Mouse (Mus musculus) liver, adult 2 months (tissue): Measurements from ENCODE around the gene Cd99l2. TPM values are rescaled to one million over a fixed set of nuclear protein-coding genes. Genes with fewer than 3 reads are reported as not detected.
A peak's percentile ranks its signal among the peaks of the same experiment; 100 is the strongest.

ENCODE experiments used
- DNase-seq: peaks from one replicate; pipeline ENCODE4 v3.0.0-alpha.2; 2011; ENCODE audit warnings: low read depth, low spot score; ENCODE audit errors: extremely low read depth
- H3K27ac ChIP-seq: fragments of 200-500 bp; replicated peaks from 2 replicates; pipeline ENCODE4 v1.5.1; 2012; ENCODE audit warnings: low read depth, mild to moderate bottlenecking, control low read depth, inconsistent platforms, low read length; ENCODE audit not compliant: insufficient read depth
- H3K27me3 ChIP-seq: fragments of 200-500 bp; 2 replicates; pipeline ENCODE4 v1.6.1; 2012; ENCODE audit warnings: mild to moderate bottlenecking, moderate library complexity, low read length, inconsistent platforms; ENCODE audit not compliant: control insufficient read depth, insufficient read depth
- H3K36me3 ChIP-seq: fragments of 200-500 bp; 2 replicates; pipeline ENCODE4 v1.6.1; 2012; ENCODE audit warnings: low read length, inconsistent platforms; ENCODE audit not compliant: control insufficient read depth, insufficient read depth
- H3K4me1 ChIP-seq: fragments of 200-500 bp; 2 replicates; pipeline ENCODE4 v1.6.1; 2011; ENCODE audit warnings: low read length; ENCODE audit not compliant: control insufficient read depth, insufficient read depth
- H3K4me3 ChIP-seq: fragments of 200-500 bp; 2 replicates; pipeline ENCODE4 v1.5.1; 2011; ENCODE audit warnings: low read depth, mild to moderate bottlenecking, control low read depth, low read length, moderate library complexity; ENCODE audit not compliant: insufficient read depth
- H3K79me2 ChIP-seq: fragments of 200-500 bp; 2 replicates; pipeline ENCODE4 v1.6.1; 2012; ENCODE audit warnings: inconsistent platforms, mild to moderate bottlenecking, low read length, moderate library complexity; ENCODE audit not compliant: control insufficient read depth, insufficient read depth
- H3K9ac ChIP-seq: fragments of 200-500 bp; 2 replicates; pipeline ENCODE4 v1.6.1; 2012; ENCODE audit warnings: low read depth, mild to moderate bottlenecking, control low read depth, inconsistent platforms, low read length
- CTCF ChIP-seq: fragments of 200-500 bp; IDR thresholded peaks from 2 replicates; pipeline ENCODE4 v1.5.1; 2011; ENCODE audit warnings: low read depth, low read length, control low read depth
- POLR2A ChIP-seq: fragments of 200-500 bp; IDR thresholded peaks from 2 replicates; pipeline ENCODE4 v1.6.1; 2011; ENCODE audit warnings: low read length, control low read depth; ENCODE audit not compliant: insufficient read depth; ENCODE audit errors: extremely low read depth
- WGBS: fragments of 180-500 bp; shearing (Covaris S2); methylation state at CpG from one replicate; pipeline ENCODE4 v1.1.7; 2018; 5-methylcytosine and 5-hydroxymethylcytosine counted together
- polyA plus RNA-seq: library from polyadenylated mRNA; depleted of rRNA; stranded (reverse); fragments of >200 nt; gene quantifications from 2 replicates; pipeline ENCODE4 v1.2.3, GENCODE M21; 2012
- total RNA-seq: library from RNA; depleted of rRNA; stranded (reverse); fragments of >200 nt; gene quantifications from 2 replicates; pipeline ENCODE4 v1.2.3, GENCODE M21; 2014

Gene Cd99l2
- total and polyA plus RNA-seq, 2 experiments: 10.0 to 18.2 TPM

DNA sequence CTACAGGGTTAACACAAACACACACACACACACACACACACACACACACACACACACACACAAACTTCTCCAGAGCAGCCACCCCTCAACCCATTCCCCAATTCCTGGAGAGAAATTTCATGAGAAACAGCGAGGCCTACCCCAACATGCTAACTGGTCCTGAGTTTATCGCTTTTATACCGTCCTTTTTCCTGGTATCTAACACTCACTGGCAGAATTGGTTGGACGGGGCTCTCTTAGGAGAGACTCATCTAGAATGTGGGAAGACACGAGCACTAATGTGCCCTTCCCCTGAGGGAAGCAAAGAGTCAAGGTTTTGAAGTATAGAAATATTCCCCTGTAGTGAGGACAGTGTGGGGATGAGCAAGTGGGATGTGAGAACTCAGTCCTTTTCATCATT is 61.7 kb downstream of the Cd99l2 start:
- no peaks in the 10 kb centered on the region for H3K79me2 ChIP-seq
- 94% methylated on average over 5 of the region's 5 CpGs for WGBS
- no peaks in the 10 kb centered on the region for H3K27me3 ChIP-seq
- H3K27ac ChIP-seq: no peak overlapping the region
- H3K9ac ChIP-seq: no peak overlapping the region
- DNase-seq: no peak
- TF ChIP-seq CTCF (no peak), POLR2A (no peak)
- no peaks in the 10 kb centered on the region for H3K36me3 ChIP-seq
- H3K4me3 ChIP-seq: no peak overlapping the region
- H3K4me1 ChIP-seq: no peaks in the 10 kb centered on the region

- no peak for TF ChIP-seq CTCF
- TF ChIP-seq POLR2A: no peak
- H3K4me3 ChIP-seq: no peak overlapping the region
- H3K36me3 ChIP-seq: no peaks in the 10 kb centered on the region
- no peaks in the 10 kb centered on the region for H3K79me2 ChIP-seq
- no peak for DNase-seq
- H3K27ac ChIP-seq: no peak overlapping the region
- H3K4me1 ChIP-seq: no peaks in the 10 kb centered on the region
- H3K27me3 ChIP-seq: no peaks in the 10 kb centered on the region
- H3K9ac ChIP-seq: no peak overlapping the region
These were observed 65.2 kb downstream of the Cd99l2 start for GRCm38 (mm10) chrX:71427491-71427890.

DNA sequence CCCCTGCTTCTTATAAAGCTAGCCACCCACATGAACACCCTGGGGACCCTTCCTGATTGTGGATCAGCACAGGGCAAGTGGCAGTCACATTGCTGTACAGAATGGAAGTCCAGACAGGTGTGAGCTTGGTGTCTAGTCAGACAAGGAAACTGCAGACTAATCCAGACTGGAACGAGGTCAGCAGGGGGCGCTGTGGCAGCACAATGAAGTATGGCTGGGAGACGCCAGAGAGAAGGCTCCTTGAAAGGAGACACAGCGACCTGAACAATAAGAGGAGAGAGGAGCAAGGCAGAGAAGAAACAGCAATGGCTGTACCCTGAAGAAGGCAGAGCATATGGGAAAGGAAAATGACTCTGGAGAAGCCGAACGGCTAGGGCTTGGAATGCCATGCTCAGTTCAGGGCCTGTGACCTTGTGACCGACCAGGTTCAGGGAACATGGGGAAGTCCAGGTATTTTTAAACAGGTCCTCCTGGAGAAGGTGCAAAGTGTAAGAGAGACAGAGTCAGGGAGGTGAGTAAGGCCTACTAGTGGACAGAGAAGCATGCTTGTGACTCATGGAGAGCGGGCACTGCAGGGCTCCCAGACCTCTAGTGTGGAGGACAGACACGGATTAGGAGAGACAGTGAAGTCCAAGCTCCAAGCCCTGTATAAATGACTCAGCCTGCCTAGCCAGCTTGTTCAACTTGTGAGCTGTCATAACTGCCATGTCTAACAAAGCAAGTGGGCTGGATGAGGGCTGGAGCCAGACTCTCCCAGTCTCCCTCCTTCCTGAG is 66.7 kb downstream of the Cd99l2 start:
- H3K4me1 ChIP-seq: no peaks in the 10 kb centered on the region
- no peak overlapping the region for H3K27ac ChIP-seq
- peak; percentile 39 for DNase-seq
- H3K79me2 ChIP-seq: no peaks in the 10 kb centered on the region
- H3K4me3 ChIP-seq: no peak overlapping the region
- H3K36me3 ChIP-seq: no peaks in the 10 kb centered on the region; the same call in 1 of the 2 replicates
- WGBS: 31% methylated on average over 9 of the region's 9 CpGs
- H3K9ac ChIP-seq: no peak overlapping the region
- TF ChIP-seq POLR2A (no peak), CTCF (peak; percentile 88)
- no peaks in the 10 kb centered on the region for H3K27me3 ChIP-seq

DNA sequence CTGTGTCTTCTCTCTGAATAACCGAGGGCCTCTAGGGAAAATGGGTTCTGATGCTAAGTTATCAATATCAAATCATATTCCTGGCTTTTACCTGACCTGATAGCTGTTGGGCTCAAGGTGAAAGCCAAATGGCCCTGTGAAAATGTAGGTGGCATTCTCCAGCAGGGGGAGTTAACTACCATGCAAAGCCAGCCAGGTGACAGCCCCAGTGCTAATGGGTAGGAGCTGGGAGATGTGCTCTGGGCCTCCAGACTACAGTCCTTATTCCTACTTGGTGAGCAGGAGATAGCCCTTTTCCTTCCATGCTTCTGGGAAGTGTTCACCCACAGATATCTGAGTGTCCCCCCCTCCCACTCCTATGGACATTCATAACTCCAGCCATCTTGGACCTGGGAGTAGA is 67.8 kb downstream of the Cd99l2 start:
- Histone ChIP-seq H3K36me3 (peaks cover 2% of the 10 kb centered on the region), H3K27ac (no peak overlapping the region), H3K4me1 (no peaks in the 10 kb centered on the region), H3K79me2 (no peaks in the 10 kb centered on the region), H3K4me3 (no peak overlapping the region), H3K9ac (no peak overlapping the region), H3K27me3 (no peaks in the 10 kb centered on the region)
- WGBS: 86% methylated on average over 1 of the region's 1 CpGs
- DNase-seq: no peak
- TF ChIP-seq CTCF (peak; percentile 25; the same call in 1 of the 2 replicates), POLR2A (no peak)

DNA sequence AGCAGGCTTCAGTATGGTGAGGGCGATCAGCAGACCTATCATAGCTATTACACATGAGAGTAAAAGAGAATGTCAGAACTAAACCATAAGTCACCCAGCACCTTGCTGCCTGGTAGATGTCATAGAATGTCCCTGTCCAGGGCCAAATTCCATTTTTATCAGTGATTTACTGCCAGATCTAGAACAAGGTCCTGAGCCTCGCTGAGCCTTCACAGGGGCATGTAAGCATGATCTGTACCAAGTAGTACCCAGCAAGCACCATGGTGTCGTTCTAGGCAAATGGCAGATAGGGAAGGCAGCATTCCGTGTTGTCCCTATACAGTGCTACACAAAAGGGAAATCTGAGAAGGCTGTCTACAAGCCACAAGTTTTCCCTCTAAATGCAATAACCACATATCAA is 79.0 kb downstream of the Cd99l2 start:
- H3K79me2 ChIP-seq: no peaks in the 10 kb centered on the region
- H3K36me3 ChIP-seq: peaks cover 11% of the 10 kb centered on the region; the same call in 1 of the 2 replicates
- no peak overlapping the region for H3K4me3 ChIP-seq
- no peak overlapping the region for H3K27ac ChIP-seq
- 97% methylated on average over 4 of the region's 4 CpGs for WGBS
- no peak for TF ChIP-seq CTCF
- TF ChIP-seq POLR2A: no peak
- no peak overlapping the region for H3K9ac ChIP-seq
- no peaks in the 10 kb centered on the region for H3K4me1 ChIP-seq
- no peak for DNase-seq
- no peaks in the 10 kb centered on the region for H3K27me3 ChIP-seq

DNA sequence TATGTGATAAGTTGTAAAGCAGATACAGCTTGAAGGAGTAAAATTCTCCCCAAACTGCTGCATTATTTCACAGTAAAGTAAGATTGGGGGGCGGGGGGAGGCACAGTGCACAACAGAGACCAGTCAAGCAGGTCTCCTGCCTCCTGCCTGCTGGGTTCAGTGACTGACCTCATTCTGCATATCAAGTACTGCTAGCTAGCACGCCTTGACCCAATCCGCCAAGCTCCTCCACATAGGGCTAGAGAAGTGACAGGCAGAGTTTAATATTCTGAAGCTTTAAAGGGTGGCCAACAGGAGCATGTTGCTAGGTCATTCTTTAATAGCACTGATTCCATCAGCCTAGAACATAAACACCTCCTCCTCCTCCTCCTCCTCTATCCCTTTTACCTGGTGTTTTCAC is 79.9 kb downstream of the Cd99l2 start:
- H3K4me3 ChIP-seq: no peak overlapping the region
- no peaks in the 10 kb centered on the region for H3K27me3 ChIP-seq
- H3K36me3 ChIP-seq: peaks cover 11% of the 10 kb centered on the region; the same call in 1 of the 2 replicates
- no peak for DNase-seq
- H3K79me2 ChIP-seq: no peaks in the 10 kb centered on the region
- TF ChIP-seq CTCF (no peak), POLR2A (no peak)
- no peak overlapping the region for H3K9ac ChIP-seq
- no peak overlapping the region for H3K27ac ChIP-seq
- WGBS: 91% methylated on average over 3 of the region's 3 CpGs
- H3K4me1 ChIP-seq: no peaks in the 10 kb centered on the region
